Mouse (Mus musculus): Measurements from ENCODE around the gene Klhl29. TPM values are rescaled to one million over a fixed set of nuclear protein-coding genes. Genes with fewer than 3 reads are reported as not detected.

Gene Klhl29
- polyA plus RNA-seq, 1 experiment from 2014 or later: 2.8 TPM

DNA sequence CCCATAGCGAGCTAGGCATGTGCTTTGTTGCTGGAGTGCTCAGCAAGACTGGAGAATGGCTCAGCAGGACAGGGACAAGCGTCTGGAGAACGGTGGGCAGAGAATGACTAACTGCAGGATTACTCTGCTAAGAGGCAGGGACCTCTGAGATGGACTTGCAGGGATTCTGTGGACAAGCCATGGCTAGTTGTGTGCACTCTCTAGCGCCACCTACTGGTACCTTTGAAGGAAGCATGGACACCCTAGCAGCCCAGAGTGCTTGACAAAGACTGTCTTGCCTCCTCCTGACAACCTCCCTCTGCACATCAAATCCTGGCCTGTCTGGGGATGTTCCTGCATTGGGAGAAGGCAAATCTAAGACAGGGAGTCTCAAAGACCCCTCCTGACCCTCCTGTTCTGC is 239.2 kb downstream of the Klhl29 start:
- Histone ChIP-seq H3K27ac (ENCODE audit: low read depth) (no peak overlapping the region), H3K27me3 (replicated peaks; ENCODE audit: control insufficient read depth, insufficient read depth, low read length) (no peaks in the 10 kb centered on the region), H3K4me1 (replicated peaks; ENCODE audit: control insufficient read depth, insufficient read depth, low read length) (0 out of 2 replicates have a peak, but pooled peaks cover 4% of the 10 kb centered on the region), H3K9me3 (ENCODE audit: control insufficient read depth, low read length) (no peaks in the 10 kb centered on the region), H3K4me2 (ENCODE audit: low read length) (no peak overlapping the region), H3K36me3 (ENCODE audit: control insufficient read depth, insufficient read depth, low read length) (peaks cover 11% of the 10 kb centered on the region; the same call in 1 of the 2 replicates), H3K9ac (ENCODE audit: low read length) (no peak overlapping the region), H3K4me3 (ENCODE audit: low read depth, low read length) (no peak overlapping the region)
- WGBS: 34% methylated on average over 4 of the region's 4 CpGs
- DNase-seq (ENCODE audit: low spot score) (peak; percentile 71), ATAC-seq (replicated peaks; ENCODE audit: low FRiP score, low TSS enrichment, low read depth) (no peak)

DNA sequence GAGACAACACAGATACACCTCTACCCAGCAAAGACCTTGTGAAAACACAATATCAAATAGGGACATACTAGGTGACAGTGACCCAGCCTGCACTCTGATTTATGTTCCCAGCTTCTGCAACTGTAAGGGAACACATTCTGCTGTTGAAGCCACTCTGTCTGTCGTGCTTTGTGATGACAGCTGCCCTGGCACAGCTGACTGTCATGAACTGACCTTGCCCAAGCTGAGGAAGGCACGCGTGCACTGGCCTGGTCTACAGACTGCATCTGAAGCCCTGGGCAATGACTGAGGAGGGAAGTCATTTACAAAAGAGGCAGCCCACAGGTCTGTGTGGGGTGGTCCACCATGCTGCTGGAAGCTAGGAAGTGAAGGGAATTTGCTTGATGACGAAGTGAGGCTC is 246.3 kb downstream of the Klhl29 start:
- H3K4me3 ChIP-seq (ENCODE audit: low read depth, low read length): no peak overlapping the region
- H3K9me3 ChIP-seq (ENCODE audit: control insufficient read depth, low read length): no peaks in the 10 kb centered on the region
- no peak overlapping the region for H3K27ac ChIP-seq (ENCODE audit: low read depth)
- no peak overlapping the region for H3K4me2 ChIP-seq (ENCODE audit: low read length)
- 82% methylated on average over 4 of the region's 4 CpGs for WGBS
- H3K9ac ChIP-seq (ENCODE audit: low read length): no peak overlapping the region
- no peaks in the 10 kb centered on the region for H3K27me3 ChIP-seq (replicated peaks; ENCODE audit: control insufficient read depth, insufficient read depth, low read length)
- peaks cover 5% of the 10 kb centered on the region; the same call in 1 of the 2 replicates for H3K4me1 ChIP-seq (replicated peaks; ENCODE audit: control insufficient read depth, insufficient read depth, low read length)
- ATAC-seq (replicated peaks; ENCODE audit: low FRiP score, low TSS enrichment, low read depth): no peak
- no peak for DNase-seq (ENCODE audit: low spot score)
- H3K36me3 ChIP-seq (ENCODE audit: control insufficient read depth, insufficient read depth, low read length): no peaks in the 10 kb centered on the region

DNA sequence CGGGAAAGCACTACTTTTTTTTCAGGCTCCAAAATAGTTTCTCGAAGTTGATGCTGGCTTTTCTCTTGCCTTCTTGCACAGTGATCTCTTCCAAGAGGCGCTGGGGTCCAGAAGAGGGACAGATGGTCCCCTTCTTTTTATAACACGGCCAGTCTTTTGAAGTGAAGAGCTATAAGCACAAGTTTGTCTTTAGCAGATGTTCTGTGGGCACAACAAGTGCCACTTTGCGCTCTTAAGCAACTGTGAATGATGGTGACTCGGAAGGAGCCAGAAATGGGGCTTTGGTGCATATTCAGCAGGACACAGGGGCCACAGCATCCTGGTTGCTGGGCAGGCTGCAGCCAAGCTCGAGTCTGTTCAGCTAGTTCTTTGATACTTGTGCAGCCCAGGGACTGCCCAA is 249.6 kb downstream of the Klhl29 start:
- DNase-seq (ENCODE audit: low spot score): no peak
- 82% methylated on average over 7 of the region's 7 CpGs for WGBS

DNA sequence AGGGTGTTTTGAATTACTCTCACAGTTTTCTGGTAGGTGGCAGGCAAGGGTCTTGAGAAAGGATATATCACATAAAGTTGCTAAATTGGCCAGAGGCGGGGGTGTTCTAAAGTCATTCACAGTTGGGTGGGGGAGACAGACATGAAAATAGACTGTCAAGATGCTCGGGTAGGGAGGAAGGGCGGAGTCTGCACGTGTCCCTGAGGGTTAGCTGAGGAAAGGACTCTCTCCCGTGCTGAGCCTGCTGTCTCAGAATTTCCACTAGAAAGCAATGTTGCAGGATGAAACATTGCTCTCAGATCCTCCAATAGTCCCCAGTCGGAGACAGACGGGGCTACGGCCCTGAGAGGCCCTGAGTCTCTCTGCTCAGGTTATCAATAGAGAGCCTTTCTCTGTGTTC is 252.5 kb downstream of the Klhl29 start:
- Histone ChIP-seq H3K4me3 (ENCODE audit: low read depth, low read length) (no peak overlapping the region), H3K36me3 (ENCODE audit: control insufficient read depth, insufficient read depth, low read length) (no peaks in the 10 kb centered on the region), H3K4me2 (ENCODE audit: low read length) (no peak overlapping the region), H3K4me1 (replicated peaks; ENCODE audit: control insufficient read depth, insufficient read depth, low read length) (peaks cover 16% of the 10 kb centered on the region), H3K9ac (ENCODE audit: low read length) (no peak overlapping the region), H3K27me3 (replicated peaks; ENCODE audit: control insufficient read depth, insufficient read depth, low read length) (no peaks in the 10 kb centered on the region), H3K27ac (ENCODE audit: low read depth) (no peak overlapping the region), H3K9me3 (ENCODE audit: control insufficient read depth, low read length) (no peaks in the 10 kb centered on the region)
- ATAC-seq (replicated peaks; ENCODE audit: low FRiP score, low TSS enrichment, low read depth) (no peak), DNase-seq (ENCODE audit: low spot score) (no peak)
- 49% methylated on average over 8 of the region's 8 CpGs for WGBS

More for the DNA sequence above, 249.6 kb downstream of the Klhl29 start:
- ATAC-seq (replicated peaks; ENCODE audit: low FRiP score, low TSS enrichment, low read depth): no peak
- Histone ChIP-seq H3K4me3 (ENCODE audit: low read depth, low read length) (no peak overlapping the region), H3K9me3 (ENCODE audit: control insufficient read depth, low read length) (no peaks in the 10 kb centered on the region), H3K9ac (ENCODE audit: low read length) (no peak overlapping the region), H3K27ac (ENCODE audit: low read depth) (no peak overlapping the region), H3K4me2 (ENCODE audit: low read length) (no peak overlapping the region), H3K27me3 (replicated peaks; ENCODE audit: control insufficient read depth, insufficient read depth, low read length) (no peaks in the 10 kb centered on the region), H3K4me1 (replicated peaks; ENCODE audit: control insufficient read depth, insufficient read depth, low read length) (peaks cover 5% of the 10 kb centered on the region), H3K36me3 (ENCODE audit: control insufficient read depth, insufficient read depth, low read length) (no peaks in the 10 kb centered on the region)

DNA sequence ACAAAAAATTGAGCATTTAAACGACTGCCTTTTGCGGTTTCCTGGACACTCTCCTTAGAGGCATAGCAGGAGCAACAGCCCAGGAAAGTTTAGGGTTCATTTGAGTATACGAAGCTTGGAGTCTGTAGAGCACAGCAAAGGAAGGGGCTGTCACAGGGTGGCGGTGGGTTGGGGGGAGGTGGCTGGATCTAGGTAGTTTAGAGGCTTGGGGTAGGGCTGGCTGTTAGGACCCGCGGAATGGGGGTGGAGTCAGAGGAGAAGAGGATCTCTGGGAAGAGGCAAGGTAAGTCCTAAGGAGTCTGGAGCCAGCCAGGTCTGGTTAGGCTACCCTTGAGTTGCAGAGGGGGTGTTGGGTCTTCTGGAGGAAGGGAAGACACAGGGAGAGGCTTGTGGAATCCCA is 255.2 kb downstream of the Klhl29 start:
- Histone ChIP-seq H3K36me3 (ENCODE audit: control insufficient read depth, insufficient read depth, low read length) (no peaks in the 10 kb centered on the region), H3K4me1 (replicated peaks; ENCODE audit: control insufficient read depth, insufficient read depth, low read length) (peaks cover 16% of the 10 kb centered on the region), H3K4me3 (ENCODE audit: low read depth, low read length) (peak overlapping the region; percentile 24; the same call in 1 of the 2 replicates), H3K9me3 (ENCODE audit: control insufficient read depth, low read length) (no peaks in the 10 kb centered on the region), H3K9ac (ENCODE audit: low read length) (no peak overlapping the region), H3K4me2 (ENCODE audit: low read length) (peak overlapping the region; percentile 51), H3K27ac (ENCODE audit: low read depth) (peak overlapping the region; percentile 33; the same call in 1 of the 2 replicates), H3K27me3 (replicated peaks; ENCODE audit: control insufficient read depth, insufficient read depth, low read length) (no peaks in the 10 kb centered on the region)
- DNase-seq (ENCODE audit: low spot score): no peak
- peak; percentile 12; the same call in 1 of the 2 replicates for ATAC-seq (replicated peaks; ENCODE audit: low FRiP score, low TSS enrichment, low read depth)
- 63% methylated on average over 6 of the region's 6 CpGs for WGBS

DNA sequence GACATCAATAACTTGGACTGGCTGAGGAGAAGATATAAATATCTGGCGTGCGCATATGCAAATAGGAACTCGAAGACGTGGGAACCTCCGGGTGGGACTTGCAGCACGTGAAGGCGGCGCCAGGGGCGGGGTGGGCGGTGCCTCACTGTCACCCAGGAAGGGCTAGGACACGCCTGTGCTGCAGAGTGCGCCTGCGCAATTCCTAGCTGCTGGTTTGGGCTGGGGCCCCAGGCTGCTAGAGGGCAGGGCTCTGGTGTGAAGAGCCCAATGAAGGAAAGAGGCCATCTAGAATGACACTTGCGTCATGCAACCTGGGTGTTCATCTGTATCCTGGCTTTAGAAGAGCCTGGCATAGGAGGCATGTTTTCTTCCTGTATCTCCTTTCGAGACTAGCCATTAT is 255.8 kb downstream of the Klhl29 start:
- Histone ChIP-seq H3K9me3 (ENCODE audit: control insufficient read depth, low read length) (no peaks in the 10 kb centered on the region), H3K36me3 (ENCODE audit: control insufficient read depth, insufficient read depth, low read length) (no peaks in the 10 kb centered on the region), H3K4me1 (replicated peaks; ENCODE audit: control insufficient read depth, insufficient read depth, low read length) (peaks cover 14% of the 10 kb centered on the region), H3K27ac (ENCODE audit: low read depth) (peak overlapping the region; percentile 33; the same call in 1 of the 2 replicates), H3K4me3 (ENCODE audit: low read depth, low read length) (peak overlapping the region; percentile 24; the same call in 1 of the 2 replicates), H3K9ac (ENCODE audit: low read length) (no peak overlapping the region), H3K27me3 (replicated peaks; ENCODE audit: control insufficient read depth, insufficient read depth, low read length) (no peaks in the 10 kb centered on the region), H3K4me2 (ENCODE audit: low read length) (peak overlapping the region; percentile 51)
- peak; percentile 87 for DNase-seq (ENCODE audit: low spot score)
- WGBS: 9% methylated on average over 15 of the region's 15 CpGs
- ATAC-seq (replicated peaks; ENCODE audit: low FRiP score, low TSS enrichment, low read depth): peak; percentile 89

DNA sequence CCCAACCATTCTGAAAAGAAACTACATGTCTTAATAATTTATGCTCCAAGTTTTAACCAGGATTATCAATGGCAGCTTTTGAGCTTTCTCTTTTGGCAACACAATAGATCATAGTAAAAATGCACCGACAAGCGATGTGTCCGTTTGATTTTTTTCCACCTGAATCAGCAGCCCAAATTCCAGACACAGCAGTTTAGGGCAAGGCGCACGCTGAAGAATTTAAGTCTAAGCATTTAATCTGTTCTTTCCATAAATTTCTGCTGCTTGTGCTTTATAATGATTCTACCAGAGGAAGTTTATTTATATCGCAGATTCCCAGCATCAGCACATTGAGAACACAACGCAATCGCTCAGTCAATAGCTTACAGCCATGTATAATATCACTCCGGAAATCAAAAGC is 256.2 kb downstream of the Klhl29 start:
- Histone ChIP-seq H3K4me3 (ENCODE audit: low read depth, low read length) (peak overlapping the region; percentile 24; the same call in 1 of the 2 replicates), H3K27ac (ENCODE audit: low read depth) (peak overlapping the region; percentile 33; the same call in 1 of the 2 replicates), H3K4me2 (ENCODE audit: low read length) (peak overlapping the region; percentile 51), H3K9me3 (ENCODE audit: control insufficient read depth, low read length) (no peaks in the 10 kb centered on the region), H3K9ac (ENCODE audit: low read length) (no peak overlapping the region), H3K4me1 (replicated peaks; ENCODE audit: control insufficient read depth, insufficient read depth, low read length) (peaks cover 11% of the 10 kb centered on the region; the same call in 1 of the 2 replicates), H3K36me3 (ENCODE audit: control insufficient read depth, insufficient read depth, low read length) (no peaks in the 10 kb centered on the region), H3K27me3 (replicated peaks; ENCODE audit: control insufficient read depth, insufficient read depth, low read length) (no peaks in the 10 kb centered on the region)
- 39% methylated on average over 9 of the region's 9 CpGs for WGBS
- ATAC-seq (replicated peaks; ENCODE audit: low FRiP score, low TSS enrichment, low read depth) (peak; percentile 7; the same call in 1 of the 2 replicates), DNase-seq (ENCODE audit: low spot score) (no peak)

DNA sequence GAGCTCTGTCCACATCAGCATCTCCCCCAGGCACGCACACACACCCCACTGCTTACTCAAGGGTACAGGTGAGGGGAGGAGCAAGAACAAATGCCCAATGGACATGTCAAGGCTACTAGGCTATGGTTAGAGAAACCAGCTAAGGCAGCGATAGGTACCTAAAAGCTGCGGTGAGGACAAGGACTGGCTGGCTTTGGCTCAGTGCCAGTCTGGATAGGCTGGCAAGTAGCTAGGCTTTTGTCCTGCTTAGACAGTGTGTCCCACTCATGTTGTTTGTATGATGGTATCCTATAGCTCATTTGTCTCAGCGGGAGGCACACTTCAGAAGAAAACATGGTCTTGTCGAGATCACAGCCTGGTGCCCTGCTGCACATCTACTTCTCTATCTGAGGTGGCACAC is 258.9 kb downstream of the Klhl29 start:
- 86% methylated on average over 5 of the region's 5 CpGs for WGBS
- H3K4me1 ChIP-seq (replicated peaks; ENCODE audit: control insufficient read depth, insufficient read depth, low read length): 0 out of 2 replicates have a peak, but pooled peaks cover 11% of the 10 kb centered on the region
- no peaks in the 10 kb centered on the region for H3K9me3 ChIP-seq (ENCODE audit: control insufficient read depth, low read length)
- H3K36me3 ChIP-seq (ENCODE audit: control insufficient read depth, insufficient read depth, low read length): no peaks in the 10 kb centered on the region
- H3K9ac ChIP-seq (ENCODE audit: low read length): no peak overlapping the region
- H3K4me2 ChIP-seq (ENCODE audit: low read length): no peak overlapping the region
- no peak for DNase-seq (ENCODE audit: low spot score)
- H3K27me3 ChIP-seq (replicated peaks; ENCODE audit: control insufficient read depth, insufficient read depth, low read length): no peaks in the 10 kb centered on the region
- no peak overlapping the region for H3K4me3 ChIP-seq (ENCODE audit: low read depth, low read length)
- ATAC-seq (replicated peaks; ENCODE audit: low FRiP score, low TSS enrichment, low read depth): no peak
- no peak overlapping the region for H3K27ac ChIP-seq (ENCODE audit: low read depth)

DNA sequence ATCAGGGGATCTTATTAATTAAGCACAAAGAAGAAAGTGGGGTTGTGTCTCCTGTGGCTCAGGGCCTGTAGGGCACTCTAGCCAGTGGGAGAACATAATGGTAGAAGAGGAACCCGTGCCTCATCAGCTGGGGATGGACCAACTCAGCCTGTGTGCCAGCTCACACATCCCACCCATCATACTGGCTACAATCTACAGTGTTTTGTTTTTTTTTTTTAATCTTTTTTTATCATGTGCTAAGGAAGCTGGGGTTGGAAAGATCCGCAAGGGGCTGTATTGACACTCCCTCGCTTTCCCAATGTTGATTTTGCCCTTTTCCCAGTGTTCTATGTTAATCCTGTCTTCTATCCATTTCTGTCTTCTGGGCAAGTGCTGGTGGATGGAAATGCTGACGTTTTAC is 260.9 kb downstream of the Klhl29 start:
- DNase-seq (ENCODE audit: low spot score): no peak
- Histone ChIP-seq H3K4me1 (replicated peaks; ENCODE audit: control insufficient read depth, insufficient read depth, low read length) (0 out of 2 replicates have a peak, but pooled peaks cover 4% of the 10 kb centered on the region), H3K9me3 (ENCODE audit: control insufficient read depth, low read length) (no peaks in the 10 kb centered on the region), H3K9ac (ENCODE audit: low read length) (no peak overlapping the region), H3K27ac (ENCODE audit: low read depth) (no peak overlapping the region), H3K4me3 (ENCODE audit: low read depth, low read length) (no peak overlapping the region), H3K27me3 (replicated peaks; ENCODE audit: control insufficient read depth, insufficient read depth, low read length) (no peaks in the 10 kb centered on the region), H3K36me3 (ENCODE audit: control insufficient read depth, insufficient read depth, low read length) (no peaks in the 10 kb centered on the region), H3K4me2 (ENCODE audit: low read length) (no peak overlapping the region)
- ATAC-seq (replicated peaks; ENCODE audit: low FRiP score, low TSS enrichment, low read depth): no peak
- WGBS: 77% methylated on average over 4 of the region's 4 CpGs

Measured in intestine, embryonic 14.5 days (tissue).